Mouse (Mus musculus): ENCODE data around the gene Guk1.

The Guk1 gene

GRCm38 (mm10) chr11:59163255-59164236 lies 28.5 kb downstream of the Guk1 start, which contains the start of gene Iba57:
Iba57 (minus strand) TSS chr11:59163739.
- DNase-seq (ENCODE audit: low spot score): peak; percentile 99

GRCm38 (mm10) chr11:59162443-59163254 lies 29.4 kb downstream of the Guk1 start:
- no peak for DNase-seq (ENCODE audit: low spot score)

GRCm38 (mm10) chr11:59161398-59161797 lies 30.6 kb downstream of the Guk1 start:
- no peak for DNase-seq (ENCODE audit: low spot score)

GRCm38 (mm10) chr11:59159558-59159957 lies 32.5 kb downstream of the Guk1 start:
- DNase-seq (ENCODE audit: low spot score): no peak

GRCm38 (mm10) chr11:59159099-59159498 lies 32.9 kb downstream of the Guk1 start:
- no peak for DNase-seq (ENCODE audit: low spot score)

- no peak for DNase-seq (ENCODE audit: low spot score)
Observed at GRCm38 (mm10) chr11:59155900-59156299, 36.1 kb downstream of the Guk1 start.

- DNase-seq (ENCODE audit: low spot score): no peak
Observed at GRCm38 (mm10) chr11:59154220-59154619, 37.8 kb downstream of the Guk1 start.

- DNase-seq (ENCODE audit: low spot score): no peak
Observed at GRCm38 (mm10) chr11:59151729-59152128, 40.3 kb downstream of the Guk1 start.

GRCm38 (mm10) chr11:59149302-59149701 lies 42.7 kb downstream of the Guk1 start:
- no peak for DNase-seq (ENCODE audit: low spot score)

GRCm38 (mm10) chr11:59142962-59143361 lies 49.0 kb downstream of the Guk1 start:
- no peak for DNase-seq (ENCODE audit: low spot score)

GRCm38 (mm10) chr11:59141772-59142370 lies 50.1 kb downstream of the Guk1 start:
- peak; percentile 37 for DNase-seq (ENCODE audit: low spot score)

- no peak for DNase-seq (ENCODE audit: low spot score)
Observed at GRCm38 (mm10) chr11:59138537-59139486, 53.2 kb downstream of the Guk1 start.

- no peak for DNase-seq (ENCODE audit: low spot score)
Observed at GRCm38 (mm10) chr11:59136994-59137706, 54.9 kb downstream of the Guk1 start.

- DNase-seq (ENCODE audit: low spot score): no peak
Observed at GRCm38 (mm10) chr11:59135904-59136452, 56.0 kb downstream of the Guk1 start, which contains the start of gene Obscn. Obscn (minus strand) TSS chr11:59136402.

- DNase-seq (ENCODE audit: low spot score): no peak
Observed at GRCm38 (mm10) chr11:59135051-59135820, 56.8 kb downstream of the Guk1 start.

- DNase-seq (ENCODE audit: low spot score): peak; percentile 35
Observed at GRCm38 (mm10) chr11:59134373-59134997, 57.5 kb downstream of the Guk1 start.
